Mouse (Mus musculus): ENCODE data around the gene Wdr4.

Gene Wdr4

GRCm38 (mm10) chr17:31497726-31498125 lies 22.1 kb downstream of the Wdr4 start:
- DNase-seq (ENCODE audit: low spot score) = no peak

DNA sequence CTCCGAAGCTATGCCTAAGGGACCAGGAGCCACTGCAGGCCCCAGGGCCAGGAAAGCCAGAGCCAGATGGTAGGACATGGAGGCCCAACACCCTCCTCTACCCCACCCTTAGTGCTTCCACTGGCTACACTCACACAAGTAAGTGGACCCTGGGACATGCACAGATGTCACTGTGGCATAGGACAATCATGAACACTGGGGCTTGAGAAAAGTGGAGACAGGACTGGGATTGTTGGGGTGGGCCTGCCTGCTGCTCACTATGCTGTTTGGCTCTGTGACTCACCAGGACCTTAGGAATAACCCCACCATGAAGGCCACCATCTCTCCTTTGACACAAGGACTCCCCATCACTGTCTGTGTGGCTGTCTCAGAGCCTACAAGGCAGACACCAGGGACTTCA lies 24.8 kb downstream of the Wdr4 start:
- DNase-seq (ENCODE audit: low spot score) = no peak

DNA sequence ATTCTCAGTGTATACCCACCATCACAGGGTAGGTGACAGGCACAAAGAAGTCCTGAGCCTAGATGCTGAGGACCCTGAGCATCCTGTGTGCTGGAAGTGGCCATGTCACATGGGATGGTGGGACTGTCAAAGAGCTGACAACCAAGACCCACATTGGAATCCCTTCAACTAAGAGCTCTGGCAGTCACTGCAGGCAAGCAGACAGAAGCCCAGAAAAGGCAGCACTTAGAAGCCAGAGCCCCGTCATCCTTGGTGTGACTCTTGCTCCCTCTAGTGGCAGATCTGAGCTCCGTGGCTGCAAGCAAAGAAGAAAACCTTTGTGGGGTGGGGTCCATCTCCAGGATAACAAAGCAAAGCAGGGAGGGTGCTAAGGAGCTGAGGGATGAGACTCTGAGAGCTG lies 27.4 kb downstream of the Wdr4 start:
- DNase-seq (ENCODE audit: low spot score) = peak; percentile 94

DNA sequence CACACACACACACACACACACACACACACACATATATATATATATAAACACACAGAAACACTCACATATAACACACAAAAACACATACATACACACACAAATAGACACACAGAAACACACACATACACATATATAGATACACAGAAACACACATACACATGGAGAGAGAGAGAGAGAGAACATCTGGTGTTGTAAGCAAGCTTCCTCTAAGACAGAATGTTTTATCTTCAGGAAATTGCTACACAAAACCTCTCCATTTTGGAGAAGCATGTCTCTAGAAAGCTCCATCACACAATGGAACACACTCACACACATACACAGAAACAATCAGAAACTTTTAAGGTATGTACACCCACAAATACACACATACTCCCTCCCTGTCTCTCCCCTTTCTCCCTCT lies 28.4 kb downstream of the Wdr4 start:
- no peak for DNase-seq (ENCODE audit: low spot score)

- DNase-seq (ENCODE audit: low spot score) = peak; percentile 24
Measured at GRCm38 (mm10) chr17:31487433-31488060, 32.2 kb downstream of the Wdr4 start.

- peak; percentile 58 for DNase-seq (ENCODE audit: low spot score)
Measured at GRCm38 (mm10) chr17:31486616-31487198, 33.1 kb downstream of the Wdr4 start.

- DNase-seq (ENCODE audit: low spot score) = no peak
Measured at GRCm38 (mm10) chr17:31479108-31479844, 40.5 kb downstream of the Wdr4 start.

GRCm38 (mm10) chr17:31478606-31479005 lies 41.2 kb downstream of the Wdr4 start:
- DNase-seq (ENCODE audit: low spot score) = no peak

DNA sequence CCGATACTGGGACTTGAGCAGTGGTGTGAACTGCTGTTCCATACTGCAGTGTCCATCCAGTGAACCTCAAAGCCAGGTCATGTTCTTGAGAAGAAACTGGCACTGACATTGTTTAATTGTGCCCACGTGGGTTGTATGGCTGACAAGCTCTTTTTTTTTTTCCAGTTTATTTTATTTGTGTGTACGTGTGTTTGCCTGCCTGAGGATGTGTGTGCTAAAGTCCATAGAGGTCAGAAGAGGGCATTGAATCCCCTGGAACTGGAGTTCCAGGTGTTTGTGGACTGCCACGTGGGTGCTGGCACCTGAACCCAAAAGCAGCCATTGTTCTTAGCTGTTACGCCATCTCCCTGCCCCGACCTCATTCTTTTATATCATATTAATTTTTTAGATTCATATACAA lies 45.4 kb downstream of the Wdr4 start:
- no peak for DNase-seq (ENCODE audit: low spot score)

- DNase-seq (ENCODE audit: low spot score) = peak; percentile 26
Measured at GRCm38 (mm10) chr17:31470766-31471418, 48.9 kb downstream of the Wdr4 start.

- DNase-seq (ENCODE audit: low spot score) = no peak
Measured at GRCm38 (mm10) chr17:31468496-31468895, 51.3 kb downstream of the Wdr4 start.

DNA sequence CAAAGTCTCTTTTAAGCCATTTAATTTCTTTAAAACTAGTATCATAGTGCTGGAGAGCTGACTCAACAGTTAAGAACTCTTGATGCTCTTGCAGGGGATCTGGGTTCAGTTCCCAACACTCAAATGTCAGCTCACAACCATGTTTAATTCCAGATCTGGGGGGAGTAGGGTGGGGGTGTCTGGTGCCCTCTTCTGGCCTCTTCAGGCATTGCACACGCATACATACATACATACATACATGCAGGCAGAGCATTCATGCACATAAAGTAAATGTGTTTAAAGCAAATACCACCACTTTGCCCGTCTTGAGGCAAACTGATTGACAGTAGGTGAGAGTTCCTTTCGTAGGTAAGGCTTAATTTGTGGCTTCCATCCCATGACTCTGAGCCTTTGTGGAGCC lies 52.9 kb downstream of the Wdr4 start:
- DNase-seq (ENCODE audit: low spot score) = peak; percentile 31

GRCm38 (mm10) chr17:31462506-31462905 lies 57.3 kb downstream of the Wdr4 start:
- DNase-seq (ENCODE audit: low spot score) = no peak

DNA sequence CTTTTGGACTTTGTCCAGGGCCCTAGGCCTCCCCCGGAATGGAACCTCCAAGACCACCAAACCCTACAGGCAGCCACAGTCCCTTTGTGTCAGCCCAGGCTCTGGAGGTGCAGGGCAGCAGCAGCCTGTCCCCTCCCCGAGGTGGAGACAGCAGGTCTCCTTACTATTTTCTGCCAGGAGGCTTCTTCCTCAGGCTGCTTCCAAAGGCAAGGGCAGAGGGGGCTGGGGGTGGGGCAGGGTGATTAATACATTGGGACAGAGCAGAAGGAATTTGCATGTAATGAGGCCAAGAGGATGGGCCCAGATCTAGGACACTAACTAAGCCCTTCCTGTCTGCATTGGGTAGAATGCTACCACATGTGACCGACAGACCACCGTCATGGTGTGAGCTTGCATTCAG lies 59.4 kb downstream of the Wdr4 start:
- peak; percentile 76 for DNase-seq (ENCODE audit: low spot score)

DNA sequence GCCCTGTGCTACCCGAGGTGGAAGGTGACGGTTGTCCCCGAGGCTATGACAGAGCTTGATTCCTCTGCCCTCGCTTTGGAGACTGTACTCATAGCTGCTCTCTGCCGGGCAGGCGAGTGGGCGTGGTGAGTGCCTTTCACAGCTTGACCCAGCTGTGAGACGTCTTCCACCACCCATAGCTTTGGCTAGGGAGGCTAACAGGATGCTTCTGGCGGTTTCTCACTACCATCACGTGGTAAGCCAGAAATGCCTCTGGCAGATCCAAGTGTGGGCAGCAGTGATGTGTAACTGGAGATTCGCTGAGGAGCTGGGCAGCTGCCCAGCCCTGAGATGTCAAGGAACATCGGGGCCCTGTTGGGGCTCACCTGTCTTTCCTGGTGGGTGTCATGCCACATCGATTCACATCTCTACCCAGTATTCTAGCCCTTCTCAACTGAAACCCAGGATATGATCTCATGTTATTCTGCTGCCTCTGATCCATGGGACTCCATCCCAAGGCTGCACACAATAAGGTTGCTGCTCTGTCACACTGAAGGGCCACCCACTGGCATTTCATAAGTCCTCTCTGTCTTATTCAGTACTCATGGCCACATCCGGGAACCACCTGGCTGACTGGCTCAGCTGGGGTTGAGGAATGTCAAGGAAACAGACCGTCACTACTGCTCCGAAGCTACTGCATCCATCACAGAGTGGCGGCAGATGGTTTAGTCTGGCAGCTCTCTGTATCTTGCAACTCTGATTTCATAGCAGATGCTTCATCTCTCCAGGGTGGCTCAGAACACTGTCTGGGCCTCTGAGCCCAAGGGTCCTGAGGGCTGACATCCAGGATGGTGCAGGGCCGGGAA lies 62.8 kb downstream of the Wdr4 start:
- no peak for DNase-seq (ENCODE audit: low spot score)

DNA sequence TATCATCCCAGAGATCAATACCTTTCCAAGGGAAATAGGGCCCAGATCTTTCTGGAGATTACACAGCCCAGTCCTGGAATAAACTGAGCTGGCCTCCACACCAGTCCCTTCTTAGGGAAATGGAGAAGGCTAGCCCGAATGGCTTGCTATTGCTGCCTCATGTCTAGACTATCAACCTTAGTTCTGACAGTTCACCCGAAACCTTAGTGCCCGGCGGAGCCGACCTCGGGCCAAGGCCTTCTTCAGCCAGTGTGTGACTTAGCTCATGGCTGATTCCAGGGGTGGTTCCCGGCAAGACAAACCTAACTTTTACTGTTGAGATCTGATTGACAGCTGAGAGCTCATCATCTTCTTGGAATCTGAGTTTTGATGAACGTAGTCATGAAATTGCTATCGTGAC lies 65.7 kb downstream of the Wdr4 start:
- no peak for DNase-seq (ENCODE audit: low spot score)

- no peak for DNase-seq (ENCODE audit: low spot score)
Measured at GRCm38 (mm10) chr17:31453476-31453875, 66.3 kb downstream of the Wdr4 start.

GRCm38 (mm10) chr17:31452816-31453215 lies 67.0 kb downstream of the Wdr4 start:
- DNase-seq (ENCODE audit: low spot score) = no peak

GRCm38 (mm10) chr17:31451179-31451708 lies 68.5 kb downstream of the Wdr4 start:
- peak; percentile 48 for DNase-seq (ENCODE audit: low spot score)

GRCm38 (mm10) chr17:31450206-31450605 lies 69.6 kb downstream of the Wdr4 start:
- no peak for DNase-seq (ENCODE audit: low spot score)

GRCm38 (mm10) chr17:31448519-31448918 lies 71.3 kb downstream of the Wdr4 start:
- DNase-seq (ENCODE audit: low spot score) = no peak

- no peak for DNase-seq (ENCODE audit: low spot score)
Measured at GRCm38 (mm10) chr17:31447766-31448165, 72.0 kb downstream of the Wdr4 start.
